Mouse (Mus musculus) forebrain, postnatal 0 days (tissue): ENCODE measurements around the gene Bace2. TPM values are rescaled to one million over a fixed set of nuclear protein-coding genes. Genes with fewer than 3 reads are reported as not detected.

Experiments used
- ATAC-seq: fragments of 200-750 bp; cut with Nextera tagmentation; 2 replicates; pipeline ENCODE4 v1.8.0; 2017; ENCODE audit warnings: mild to moderate bottlenecking, moderate library complexity
- DNase-seq: peaks from one replicate; pipeline ENCODE4 v3.0.0-alpha.2; 2015
- H3K27ac ChIP-seq: fragments of 300-500 bp; sonication (generic); 2 replicates; pipeline ENCODE4 v1.5.1; 2014; ENCODE audit warnings: low read depth, mild to moderate bottlenecking, antibody characterized with exemption, low read length, moderate library complexity, mixed read lengths
- H3K27me3 ChIP-seq: fragments of 300-500 bp; sonication (generic); 2 replicates; pipeline ENCODE4 v1.6.1; 2014; ENCODE audit warnings: mild to moderate bottlenecking, low read length, mixed read lengths; ENCODE audit not compliant: insufficient read depth
- H3K36me3 ChIP-seq: fragments of 300-500 bp; sonication (generic); 2 replicates; pipeline ENCODE4 v1.6.1; 2014; ENCODE audit warnings: mild to moderate bottlenecking, moderate library complexity; ENCODE audit not compliant: insufficient read depth
- H3K4me1 ChIP-seq: fragments of 300-500 bp; sonication (generic); 2 replicates; pipeline ENCODE4 v1.6.1; 2014; ENCODE audit warnings: antibody characterized with exemption; ENCODE audit not compliant: insufficient read depth
- H3K4me2 ChIP-seq: fragments of 300-500 bp; sonication (generic); 2 replicates; pipeline ENCODE4 v1.6.1; 2014; ENCODE audit warnings: low read depth, mild to moderate bottlenecking, moderate library complexity
- H3K4me3 ChIP-seq: fragments of 300-500 bp; sonication (generic); 2 replicates; pipeline ENCODE4 v1.5.1; 2014; ENCODE audit warnings: low read depth, low read length, mixed read lengths
- H3K9ac ChIP-seq: fragments of 300-500 bp; sonication (generic); 2 replicates; pipeline ENCODE4 v1.6.1; 2014; ENCODE audit warnings: mild to moderate bottlenecking
- H3K9me3 ChIP-seq: fragments of 300-500 bp; sonication (generic); 2 replicates; pipeline ENCODE4 v1.6.1; 2016; ENCODE audit warnings: low read length
- CTCF ChIP-seq: sonication (generic); IDR thresholded peaks from 2 replicates; pipeline ENCODE4 v1.5.1; 2016; ENCODE audit warnings: antibody characterized with exemption, control low read depth, low read depth
- WGBS: fragments of 180-500 bp; shearing (Covaris S2); extraction: QIAGEN DNeasy Blood & Tissue Kit; methylation state at CpG from one replicate; pipeline ENCODE4 v1.1.7; 2014; 5-methylcytosine and 5-hydroxymethylcytosine counted together
- polyA plus RNA-seq: library from polyadenylated mRNA; unstranded; fragments of >200 nt; fragmentation: Nextera tagmentation; extraction: Ambion mirVana; gene quantifications from 2 replicates; pipeline ENCODE4 v1.2.1, GENCODE M21; 2015
- total RNA-seq: library from RNA; depleted of rRNA; stranded (reverse); fragments of >200 nt; gene quantifications from 2 replicates; pipeline ENCODE4 v1.2.3, GENCODE M21; 2014

Bace2 gene
- total and polyA plus RNA-seq, 2 experiments from 2014 or later, result 2.2 to 5.9 TPM

DNA sequence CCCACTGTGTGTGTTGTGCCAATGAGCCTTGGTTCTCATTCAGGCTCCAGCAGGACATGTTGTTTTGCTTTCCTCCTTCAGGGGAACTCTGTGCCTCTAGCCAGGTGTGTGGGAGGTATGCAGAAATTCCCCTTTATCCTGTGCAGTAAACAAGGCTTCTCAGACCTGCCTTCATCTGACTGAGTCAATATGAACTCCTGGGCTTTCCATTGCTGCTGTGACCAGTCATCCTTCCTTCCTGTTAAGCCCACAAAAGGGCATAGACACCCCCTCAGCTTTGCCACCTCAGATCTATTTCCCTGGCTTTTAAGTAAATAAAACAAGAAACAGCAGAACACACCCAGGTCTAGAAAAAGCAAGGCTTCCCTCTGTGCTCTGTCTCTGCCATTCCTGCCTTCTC is 45.2 kb downstream of the Bace2 start:
- H3K36me3 ChIP-seq, result no peaks in the 10 kb centered on the region
- no peak for ATAC-seq
- no peaks in the 10 kb centered on the region for H3K27me3 ChIP-seq
- DNase-seq, result no peak
- no peaks in the 10 kb centered on the region for H3K4me1 ChIP-seq
- no peaks in the 10 kb centered on the region for H3K9me3 ChIP-seq
- no peak overlapping the region for H3K4me2 ChIP-seq
- TF ChIP-seq CTCF, result no peak
- no peak overlapping the region for H3K27ac ChIP-seq
- H3K4me3 ChIP-seq, result no peak overlapping the region
- no peak overlapping the region for H3K9ac ChIP-seq

DNA sequence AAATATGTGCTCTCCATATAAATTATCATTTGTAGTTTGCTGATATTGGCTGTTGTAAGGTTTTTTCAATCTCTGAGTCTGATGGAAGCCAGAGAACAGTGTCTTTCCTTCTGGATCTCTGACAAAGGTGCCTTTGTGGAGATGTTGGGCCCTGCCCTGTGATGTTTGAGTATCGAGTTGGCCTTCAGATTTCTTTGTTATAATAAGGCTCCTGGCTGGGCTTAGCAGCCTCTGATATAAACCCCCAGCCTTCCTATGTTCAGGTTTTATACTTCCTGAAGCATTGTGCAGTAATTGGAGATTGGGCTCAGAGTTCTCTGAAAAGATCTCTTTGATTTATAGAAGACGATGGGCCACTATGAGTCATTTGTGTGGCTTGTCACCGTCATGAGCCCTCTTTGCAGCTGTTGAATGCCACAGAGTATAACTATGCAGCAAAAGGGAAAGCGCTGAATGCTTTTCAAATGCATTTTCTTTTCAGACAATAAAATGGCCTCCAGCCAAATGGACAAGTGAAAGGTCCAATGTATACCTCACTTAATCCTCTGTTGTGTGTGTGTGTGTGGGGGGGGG is 45.8 kb downstream of the Bace2 start:
- 19% methylated on average over 4 of the region's 4 CpGs for WGBS
- Histone ChIP-seq H3K27ac (no peak overlapping the region), H3K9me3 (no peaks in the 10 kb centered on the region), H3K36me3 (no peaks in the 10 kb centered on the region), H3K4me2 (no peak overlapping the region), H3K27me3 (no peaks in the 10 kb centered on the region), H3K9ac (no peak overlapping the region), H3K4me1 (no peaks in the 10 kb centered on the region), H3K4me3 (no peak overlapping the region)
- no peak for TF ChIP-seq CTCF
- no peak for ATAC-seq
- DNase-seq, result no peak

DNA sequence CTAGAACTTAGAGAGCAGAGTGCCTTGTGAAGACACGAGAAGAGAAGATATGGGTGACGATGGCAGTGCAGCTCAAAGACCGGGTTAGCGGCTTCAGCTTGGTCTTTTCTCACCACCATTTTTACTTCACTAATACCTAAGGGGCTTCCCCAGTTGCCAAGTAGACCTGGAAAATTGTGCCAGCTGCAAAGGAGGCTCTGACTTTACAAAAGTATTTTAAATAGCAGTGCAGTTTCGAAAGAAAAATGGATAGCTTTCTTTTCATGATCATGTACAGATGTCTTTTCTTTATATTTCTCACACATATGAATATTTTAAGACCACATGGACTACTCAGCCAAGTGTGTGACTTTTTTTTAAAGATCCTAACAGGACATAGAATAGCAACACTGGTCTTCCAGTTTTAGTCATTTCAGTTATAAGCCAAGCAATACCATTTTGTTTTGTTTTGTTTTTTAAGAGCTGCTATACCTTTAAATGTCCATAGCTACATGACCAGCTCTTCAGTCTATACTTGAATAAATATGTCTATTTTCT is 49.0 kb downstream of the Bace2 start:
- Histone ChIP-seq H3K4me2 (no peak overlapping the region), H3K9me3 (no peaks in the 10 kb centered on the region), H3K27me3 (no peaks in the 10 kb centered on the region), H3K27ac (no peak overlapping the region), H3K4me3 (no peak overlapping the region), H3K36me3 (no peaks in the 10 kb centered on the region), H3K4me1 (no peaks in the 10 kb centered on the region), H3K9ac (no peak overlapping the region)
- DNase-seq (no peak), ATAC-seq (no peak)
- no peak for TF ChIP-seq CTCF
- WGBS, result 93% methylated on average over 5 of the region's 5 CpGs

GRCm38 (mm10) chr16:97417896-97418542 is 61.5 kb downstream of the Bace2 start:
- H3K4me2 ChIP-seq, result no peak overlapping the region
- H3K9me3 ChIP-seq, result no peaks in the 10 kb centered on the region
- H3K27ac ChIP-seq, result no peak overlapping the region
- H3K27me3 ChIP-seq, result no peaks in the 10 kb centered on the region
- no peaks in the 10 kb centered on the region for H3K36me3 ChIP-seq
- TF ChIP-seq CTCF, result peak; percentile 70
- ATAC-seq (peak; percentile 79), DNase-seq (peak; percentile 50)
- 23% methylated on average over 4 of the region's 4 CpGs for WGBS
- H3K4me3 ChIP-seq, result no peak overlapping the region
- H3K9ac ChIP-seq, result no peak overlapping the region
- H3K4me1 ChIP-seq, result no peaks in the 10 kb centered on the region

GRCm38 (mm10) chr16:97418749-97419453 is 62.4 kb downstream of the Bace2 start:
- no peaks in the 10 kb centered on the region for H3K9me3 ChIP-seq
- H3K36me3 ChIP-seq, result no peaks in the 10 kb centered on the region
- H3K4me3 ChIP-seq, result no peak overlapping the region
- H3K27ac ChIP-seq, result no peak overlapping the region
- no peak overlapping the region for H3K9ac ChIP-seq
- peak; percentile 45 for DNase-seq
- H3K4me2 ChIP-seq, result no peak overlapping the region
- 84% methylated on average over 6 of the region's 6 CpGs for WGBS
- H3K4me1 ChIP-seq, result no peaks in the 10 kb centered on the region
- peak; percentile 40 for ATAC-seq
- TF ChIP-seq CTCF, result no peak
- no peaks in the 10 kb centered on the region for H3K27me3 ChIP-seq

GRCm38 (mm10) chr16:97421671-97422070 is 65.1 kb downstream of the Bace2 start:
- Histone ChIP-seq H3K4me3 (no peak overlapping the region), H3K9me3 (no peaks in the 10 kb centered on the region), H3K27me3 (no peaks in the 10 kb centered on the region), H3K9ac (no peak overlapping the region), H3K4me1 (no peaks in the 10 kb centered on the region), H3K4me2 (no peak overlapping the region), H3K36me3 (no peaks in the 10 kb centered on the region), H3K27ac (no peak overlapping the region)
- ATAC-seq, result no peak
- no peak for TF ChIP-seq CTCF
- DNase-seq, result no peak
- WGBS, result 66% methylated on average over 6 of the region's 6 CpGs

GRCm38 (mm10) chr16:97423627-97424026 is 67.1 kb downstream of the Bace2 start:
- Histone ChIP-seq H3K36me3 (no peaks in the 10 kb centered on the region), H3K27me3 (no peaks in the 10 kb centered on the region), H3K4me2 (no peak overlapping the region), H3K9me3 (no peaks in the 10 kb centered on the region), H3K27ac (no peak overlapping the region), H3K4me1 (no peaks in the 10 kb centered on the region), H3K9ac (no peak overlapping the region), H3K4me3 (no peak overlapping the region)
- no peak for TF ChIP-seq CTCF
- 78% methylated on average over 1 of the region's 1 CpGs for WGBS
- no peak for ATAC-seq
- DNase-seq, result no peak
